Mouse (Mus musculus) CD4-positive, CD25-positive, alpha-beta regulatory T cell (primary cell): ENCODE data around the gene Ppp2r1a. TPM values are rescaled to one million over a fixed set of nuclear protein-coding genes. Genes with fewer than 3 reads are reported as not detected.

Experiments used
- polyA plus RNA-seq: library from polyadenylated mRNA; unstranded; fragments of 100-300 nt; shearing (Covaris generic); gene quantifications from one replicate; pipeline ENCODE4 v1.2.1, GENCODE M21; 2017

Gene Ppp2r1a
- polyA plus RNA-seq: 279 TPM

GRCm38 (mm10) chr17:20944985-20945891 lies at the start of gene Ppp2r1a:
Gene Ppp2r1a, plus strand, starts transcription at chr17:20945311.

DNA sequence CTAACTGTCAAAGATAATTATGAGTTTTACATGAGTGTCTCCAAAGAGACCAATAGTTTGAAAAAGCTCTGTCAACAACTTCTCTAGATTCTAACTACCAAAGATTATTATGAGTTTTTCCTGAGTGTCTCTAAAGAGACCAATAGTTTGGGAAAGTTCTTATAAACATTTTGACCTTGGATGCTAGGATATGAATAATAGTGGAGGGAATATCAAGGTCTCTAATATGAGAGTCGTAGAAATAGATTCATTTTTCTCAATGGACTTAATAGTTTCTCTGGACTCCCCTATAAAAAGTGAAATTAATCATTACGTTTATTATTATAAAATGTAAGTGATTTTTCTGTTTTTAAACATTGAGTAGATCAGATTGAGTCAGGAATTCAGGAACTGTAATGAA lies 40.1 kb upstream of the Ppp2r1a start, which contains the start of gene Vmn1r231:
TSS of gene Vmn1r231 (minus strand) at position 101 of the 400 bp plus-strand sequence.

DNA sequence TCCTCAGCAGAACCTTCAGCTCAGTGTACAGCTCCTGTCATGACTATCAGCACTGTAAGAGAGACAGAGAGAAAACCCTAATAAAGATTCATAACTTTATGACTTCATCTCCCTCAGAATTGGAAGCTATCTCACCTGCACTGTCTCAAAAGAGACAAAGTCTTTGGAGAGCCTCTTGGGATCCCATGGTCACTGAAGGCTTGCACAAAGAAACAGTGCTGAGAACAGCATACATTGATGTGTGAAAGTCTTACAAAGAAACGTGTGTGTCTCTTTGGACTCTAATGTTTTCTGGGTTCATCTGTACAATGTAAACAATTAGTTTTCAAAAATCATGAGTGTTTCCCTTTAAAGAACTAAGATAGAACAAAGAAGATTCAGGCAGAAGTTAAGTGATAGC lies 25.5 kb upstream of the Ppp2r1a start, which contains the start of gene Vmn1r232:
TSS of gene Vmn1r232 (minus strand) at position 101 of the 400 bp plus-strand sequence.

GRCm38 (mm10) chr17:20996364-20996763 lies 51.3 kb downstream of the Ppp2r1a start, which contains the start of gene Vmn1r233:
Gene Vmn1r233, minus strand, starts transcription at chr17:20996464.

DNA sequence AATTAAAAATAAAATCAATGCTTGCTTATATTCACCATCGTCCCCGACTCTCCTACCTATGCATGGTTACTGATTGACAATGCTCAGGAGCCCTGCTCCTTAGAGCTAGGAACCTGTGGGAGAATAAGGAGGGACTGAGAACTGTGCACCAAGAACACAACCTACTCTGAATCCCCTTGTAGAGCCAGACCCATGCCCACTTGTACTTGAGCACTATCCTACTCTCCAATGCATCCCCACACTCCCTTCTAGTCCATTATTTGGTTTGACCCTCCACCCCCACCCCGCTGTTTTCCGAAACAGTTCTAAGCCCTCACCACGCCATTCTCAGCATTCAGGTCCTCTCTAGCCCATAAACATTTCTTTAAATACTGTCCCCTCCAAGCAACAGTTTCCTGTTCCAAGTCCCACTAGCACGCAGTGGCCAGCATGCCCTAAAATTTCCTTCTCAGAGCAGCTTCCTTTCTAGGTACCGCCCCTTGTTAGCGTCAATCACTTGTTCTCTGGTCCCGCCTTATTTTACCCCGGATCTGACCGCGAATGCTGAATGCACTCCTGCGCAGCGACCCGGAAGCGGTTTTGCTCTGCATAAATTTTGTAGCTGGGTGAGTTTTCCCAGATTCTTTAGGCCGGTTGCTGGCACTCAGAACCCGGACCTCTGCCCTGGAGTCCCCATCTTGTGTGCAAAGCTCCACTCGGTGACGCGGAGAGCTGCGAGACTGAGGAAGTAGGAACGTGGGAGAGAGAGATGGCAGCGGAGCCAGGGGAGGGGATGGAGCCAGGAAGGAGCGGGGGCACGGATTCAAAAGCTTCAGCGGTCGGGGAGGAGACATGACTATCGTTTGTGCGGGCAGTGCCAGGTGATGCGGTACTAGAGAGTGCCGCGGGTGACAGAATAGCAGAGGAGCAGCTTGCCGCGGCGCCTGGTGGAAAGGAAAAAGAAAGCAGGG lies 63.5 kb downstream of the Ppp2r1a start, which contains the start of gene Zfp160:
TSS of gene Zfp160 (plus strand) at position 522 of the 950 bp plus-strand sequence.

Other genes starting within 250 kb of the Ppp2r1a start
- gene Vmn1r227, start 215.5 kb upstream of the Ppp2r1a start, polyA plus RNA-seq: not detected
- gene Vmn1r228, start 159.2 kb upstream of the Ppp2r1a start, polyA plus RNA-seq: not detected
- 0.02 TPM for gene Vmn1r229, start 133.8 kb upstream of the Ppp2r1a start, polyA plus RNA-seq
- gene Vmn1r230, start 104.9 kb upstream of the Ppp2r1a start, polyA plus RNA-seq: not detected
- gene Vmn1r231, start 40.2 kb upstream of the Ppp2r1a start, polyA plus RNA-seq: not detected
- not detected for gene Vmn1r232, start 25.6 kb upstream of the Ppp2r1a start, polyA plus RNA-seq
- 0.04 TPM for gene Vmn1r233, start 51.2 kb downstream of the Ppp2r1a start, polyA plus RNA-seq
- gene Zfp160, start 63.6 kb downstream of the Ppp2r1a start, polyA plus RNA-seq: 15.2 TPM